Mouse (Mus musculus) MEL (cell line): ENCODE data around the gene Btbd11.

Source experiments
- CHD1 ChIP-seq: IDR thresholded peaks from 2 replicates; pipeline ENCODE4 v1.6.1; 2012; ENCODE audit warnings: low read depth, mild to moderate bottlenecking, inconsistent platforms, low read length, improper control_type of control experiment
- CHD2 ChIP-seq: IDR thresholded peaks from 2 replicates; pipeline ENCODE4 v1.6.1; 2011; ENCODE audit warnings: low read length, improper control_type of control experiment
- CTCF ChIP-seq, 3 experiments: IDR thresholded peaks in 2 of 3; conservative IDR thresholded peaks in 1 of 3; 2 replicates each; pipeline ENCODE4 v1.5.1; 2011 to 2012; ENCODE audit warnings: low read length in 3 of 3, low read depth in 2 of 3, mild to moderate bottlenecking in 2 of 3, improper control_type of control experiment in 1 of 3, inconsistent platforms in 1 of 3, mixed read lengths in 1 of 3, moderate library complexity in 1 of 3; ENCODE audit not compliant: control insufficient read depth in 1 of 3, insufficient read depth in 1 of 3, poor library complexity in 1 of 3, severe bottlenecking in 1 of 3
- EP300 ChIP-seq, 2 experiments: IDR thresholded peaks; 2 replicates each; pipeline ENCODE4 v1.6.1; 2011; ENCODE audit warnings: improper control_type of control experiment in 2 of 2, low read length in 2 of 2, low read depth in 1 of 2, mild to moderate bottlenecking in 1 of 2
- GATA1 ChIP-seq: IDR thresholded peaks from 2 replicates; pipeline ENCODE4 v1.6.1; 2011; ENCODE audit warnings: low read depth, low read length, improper control_type of control experiment
- MAX ChIP-seq: IDR thresholded peaks from 2 replicates; pipeline ENCODE4 v1.6.1; 2011; ENCODE audit warnings: low read length, improper control_type of control experiment
- NELFE ChIP-seq: IDR thresholded peaks from 2 replicates; pipeline ENCODE4 v1.6.1; 2011; ENCODE audit warnings: low read depth, low read length, improper control_type of control experiment
- POLR2A ChIP-seq, 2 experiments: IDR thresholded peaks; 2 replicates each; pipeline ENCODE4 v1.6.1; 2011 to 2012; ENCODE audit warnings: low read length in 2 of 2, mild to moderate bottlenecking in 2 of 2, control low read depth in 1 of 2, improper control_type of control experiment in 1 of 2, low read depth in 1 of 2, moderate library complexity in 1 of 2; ENCODE audit not compliant: control insufficient read depth in 1 of 2, insufficient read depth in 1 of 2, poor library complexity in 1 of 2
- ZC3H11A ChIP-seq: IDR thresholded peaks from 2 replicates; pipeline ENCODE4 v1.6.1; 2012; ENCODE audit warnings: low read depth, mild to moderate bottlenecking, inconsistent platforms, low read length, improper control_type of control experiment
- ZKSCAN1 ChIP-seq: IDR thresholded peaks from 2 replicates; pipeline ENCODE4 v1.6.1; 2012; ENCODE audit warnings: low read depth, mild to moderate bottlenecking, inconsistent platforms, low read length, improper control_type of control experiment, moderate library complexity
- ZNF384 ChIP-seq: IDR thresholded peaks from 2 replicates; pipeline ENCODE4 v1.6.1; 2012; ENCODE audit warnings: low read depth, mild to moderate bottlenecking, inconsistent platforms, low read length, improper control_type of control experiment

- TF ChIP-seq ZC3H11A (no peak), CTCF (IDR thresholded peaks at IDR 0.05 in 2 of 3, conservative IDR thresholded peaks at IDR 0.05 in 1 of 3; ENCODE audit: control insufficient read depth in 1 of 3, insufficient read depth in 1 of 3, low read depth in 2 of 3, low read length in 3 of 3, poor library complexity in 1 of 3, severe bottlenecking in 1 of 3) (no peak), POLR2A (IDR thresholded peaks at IDR 0.05; ENCODE audit: control insufficient read depth in 1 of 2, insufficient read depth in 1 of 2, low read depth in 1 of 2, low read length in 2 of 2, poor library complexity in 1 of 2) (no peak), ZKSCAN1 (no peak), EP300 (IDR thresholded peaks at IDR 0.05; ENCODE audit: low read depth in 1 of 2, low read length in 2 of 2) (no peak), CHD2 (no peak), CHD1 (no peak), GATA1 (no peak), NELFE (no peak), MAX (no peak), ZNF384 (no peak)
Measured at GRCm38 (mm10) chr10:85352505-85352904, 34.1 kb upstream of the Btbd11 start.
